Mouse (Mus musculus) heart, adult 2 months (tissue): ENCODE results near the gene Bpifb3. TPM values are rescaled to one million over a fixed set of nuclear protein-coding genes. Genes with fewer than 3 reads are reported as not detected.
A peak's percentile ranks its signal among the peaks of the same experiment; 100 is the strongest.

Source experiments
- DNase-seq, 2 experiments: peaks; one replicate each; pipeline ENCODE4 v3.0.0; 2021
- H3K27ac ChIP-seq: fragments of 200-600 bp; 2 replicates; pipeline ENCODE4 v1.8.1; 2022
- H3K27me3 ChIP-seq: fragments of 200-500 bp; 2 replicates; pipeline ENCODE4 v1.6.1; 2012; ENCODE audit warnings: mild to moderate bottlenecking, low read length, inconsistent platforms, mixed read lengths; ENCODE audit not compliant: control insufficient read depth, insufficient read depth
- H3K36me3 ChIP-seq: fragments of 200-500 bp; 2 replicates; pipeline ENCODE4 v1.6.1; 2012; ENCODE audit warnings: low read length, inconsistent platforms; ENCODE audit not compliant: control insufficient read depth, insufficient read depth
- H3K4me1 ChIP-seq: fragments of 200-500 bp; 2 replicates; pipeline ENCODE4 v1.6.1; 2011; ENCODE audit warnings: low read length; ENCODE audit not compliant: control insufficient read depth, insufficient read depth
- H3K4me3 ChIP-seq: fragments of 200-600 bp; 2 replicates; pipeline ENCODE4 v1.8.1; 2022
- H3K79me2 ChIP-seq: fragments of 200-500 bp; replicated peaks from 2 replicates; pipeline ENCODE4 v1.6.1; 2012; ENCODE audit warnings: mild to moderate bottlenecking, inconsistent platforms, low read length, moderate library complexity, mixed read lengths; ENCODE audit not compliant: control insufficient read depth, insufficient read depth
- H3K9ac ChIP-seq: fragments of 200-500 bp; 2 replicates; pipeline ENCODE4 v1.6.1; 2012; ENCODE audit warnings: low read depth, mild to moderate bottlenecking, control low read depth, inconsistent platforms, low read length, mixed read lengths
- CTCF ChIP-seq: fragments of 200-600 bp; IDR thresholded peaks from 2 replicates; pipeline ENCODE4 v1.8.1; 2022; ENCODE audit warnings: antibody characterized with exemption, mild to moderate bottlenecking, moderate library complexity
- EP300 ChIP-seq: fragments of 200-500 bp; IDR thresholded peaks from 2 replicates; pipeline ENCODE4 v1.6.1; 2011; ENCODE audit warnings: low read depth, low read length, control low read depth; ENCODE audit not compliant: insufficient read depth
- POLR2A ChIP-seq: fragments of 200-500 bp; IDR thresholded peaks from 2 replicates; pipeline ENCODE4 v1.6.1; 2011; ENCODE audit warnings: mild to moderate bottlenecking, low read depth, low read length, control low read depth; ENCODE audit not compliant: insufficient read depth
- WGBS: fragments of 180-500 bp; shearing (Covaris S2); methylation state at CpG from one replicate; pipeline ENCODE4 v1.1.7; 2018; 5-methylcytosine and 5-hydroxymethylcytosine counted together
- intact Hi-C: fragments of 180-260 bp; cut with DNase I; formaldehyde crosslinking; loops from one replicate; pipeline ENCODE4 v1.15.1; 2025
- polyA plus RNA-seq: library from polyadenylated mRNA; depleted of rRNA; stranded (reverse); fragments of >200 nt; gene quantifications from 2 replicates; pipeline ENCODE4 v1.2.3, GENCODE M21; 2012
- total RNA-seq, 2 experiments: library from RNA; stranded (reverse); gene quantifications; 2 replicates each; pipeline ENCODE4 v1.2.3; 2021

The Bpifb3 gene
- total and polyA plus RNA-seq, 3 experiments = not detected

DNA sequence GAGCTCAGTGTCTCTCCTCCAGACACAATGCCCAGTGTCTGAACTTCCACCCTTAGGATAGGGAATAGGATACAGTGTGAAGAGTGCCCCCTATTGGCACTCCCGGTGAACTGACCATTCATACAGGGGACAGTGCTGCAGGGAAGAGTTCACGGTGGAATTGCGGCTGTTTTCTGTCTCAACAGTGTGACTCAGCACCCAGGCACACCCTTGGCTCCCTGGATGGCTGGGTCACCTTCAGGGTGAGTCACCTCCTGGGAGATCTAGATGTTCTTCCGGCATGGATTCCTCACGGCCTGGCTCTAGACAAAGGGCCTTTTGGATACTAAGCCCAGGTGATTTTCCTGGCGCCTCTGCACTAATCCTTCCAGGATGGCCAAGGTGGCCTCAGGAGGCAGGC, 17.3 kb downstream of the Bpifb3 start:
- 90% methylated on average over 6 of the region's 6 CpGs for WGBS
- Histone ChIP-seq H3K4me3 (no peak overlapping the region), H3K4me1 (no peaks in the 10 kb centered on the region), H3K79me2 (no peaks in the 10 kb centered on the region), H3K27me3 (no peaks in the 10 kb centered on the region), H3K36me3 (no peaks in the 10 kb centered on the region), H3K9ac (no peak overlapping the region), H3K27ac (no peak overlapping the region)
- no peak for TF ChIP-seq POLR2A
- no peak for TF ChIP-seq EP300
- TF ChIP-seq CTCF = no peak
- DNase-seq = no peak
- intact Hi-C loops = no loop called here

- intact Hi-C loops = no loop called here
- no peak within 1 kb of the TSS for H3K9ac ChIP-seq
- H3K4me1 ChIP-seq = no peaks in the 10 kb centered on the region
- no peak within 1 kb of the TSS for H3K27ac ChIP-seq
- WGBS = 81% methylated on average over 5 of the region's 5 CpGs
- no peak for DNase-seq
- H3K4me3 ChIP-seq = no peak within 1 kb of the TSS
- no peaks in the 10 kb centered on the region for H3K79me2 ChIP-seq
- no peak for TF ChIP-seq POLR2A
- no peak for TF ChIP-seq CTCF
- TF ChIP-seq EP300 = no peak
- no peaks in the 10 kb centered on the region for H3K36me3 ChIP-seq
- H3K27me3 ChIP-seq = no peaks in the 10 kb centered on the region
Measured at GRCm38 (mm10) chr2:153937843-153938242, 19.8 kb downstream of the Bpifb3 start, which contains the start of gene Bpifb4. TSS of gene Bpifb4 (plus strand) at chr2:153938212.

DNA sequence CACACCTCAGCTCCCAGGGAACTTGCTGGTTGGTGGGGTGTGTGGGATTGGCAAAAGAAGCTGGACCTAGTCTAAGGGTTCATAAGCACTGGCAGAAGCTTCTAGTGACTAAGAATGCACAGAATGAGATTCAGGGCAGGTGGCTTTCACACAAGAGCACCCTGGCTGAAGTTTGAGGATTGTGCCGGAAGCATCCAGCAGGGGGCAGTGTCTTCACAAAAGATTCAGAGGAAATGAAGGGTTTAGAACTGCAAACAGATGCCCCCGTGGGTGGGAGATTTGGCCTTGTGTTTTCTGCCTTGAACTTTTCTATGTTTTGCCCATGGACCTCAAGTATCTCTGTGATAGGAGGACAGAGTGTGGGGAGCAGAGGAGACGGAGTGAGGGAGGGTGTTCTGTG, 25.5 kb downstream of the Bpifb3 start:
- Histone ChIP-seq H3K4me1 (no peaks in the 10 kb centered on the region), H3K27ac (no peak overlapping the region), H3K79me2 (no peaks in the 10 kb centered on the region), H3K9ac (no peak overlapping the region), H3K27me3 (no peaks in the 10 kb centered on the region), H3K36me3 (no peaks in the 10 kb centered on the region), H3K4me3 (no peak overlapping the region)
- intact Hi-C loops = no loop called here
- no peak for TF ChIP-seq EP300
- TF ChIP-seq CTCF = peak; percentile 81
- DNase-seq = peak; percentile 16 to 46
- WGBS = 30% methylated on average over 3 of the region's 3 CpGs

- Histone ChIP-seq H3K27ac (no peak overlapping the region), H3K4me1 (no peaks in the 10 kb centered on the region), H3K79me2 (no peaks in the 10 kb centered on the region), H3K36me3 (no peaks in the 10 kb centered on the region), H3K4me3 (no peak overlapping the region), H3K9ac (no peak overlapping the region), H3K27me3 (no peaks in the 10 kb centered on the region)
- TF ChIP-seq CTCF (no peak), POLR2A (no peak), EP300 (no peak)
- DNase-seq = no peak
- intact Hi-C loops = no loop called here
- 81% methylated on average over 8 of the region's 8 CpGs for WGBS
Measured at GRCm38 (mm10) chr2:153944567-153944966, 26.5 kb downstream of the Bpifb3 start.

- Histone ChIP-seq H3K9ac (no peak overlapping the region), H3K27me3 (no peaks in the 10 kb centered on the region; the same call in 1 of the 2 replicates), H3K79me2 (no peaks in the 10 kb centered on the region), H3K4me3 (no peak overlapping the region), H3K27ac (no peak overlapping the region), H3K4me1 (no peaks in the 10 kb centered on the region), H3K36me3 (no peaks in the 10 kb centered on the region)
- DNase-seq = peak in 1 of 2 experiments; percentile 52
- TF ChIP-seq CTCF (peak; percentile 87), EP300 (no peak)
- WGBS = 25% methylated on average over 6 of the region's 6 CpGs
- intact Hi-C loops = no loop called here
Measured at GRCm38 (mm10) chr2:153952897-153953296, 34.9 kb downstream of the Bpifb3 start.

- Histone ChIP-seq H3K9ac (no peak overlapping the region), H3K27ac (no peak overlapping the region), H3K4me1 (no peaks in the 10 kb centered on the region), H3K36me3 (no peaks in the 10 kb centered on the region), H3K4me3 (no peak overlapping the region), H3K79me2 (no peaks in the 10 kb centered on the region), H3K27me3 (no peaks in the 10 kb centered on the region; the same call in 1 of the 2 replicates)
- peak in 1 of 2 experiments; percentile 9 for DNase-seq
- TF ChIP-seq CTCF = peak; percentile 61
- TF ChIP-seq POLR2A = no peak
- WGBS = 6% methylated on average over 6 of the region's 6 CpGs
- intact Hi-C loops = no loop called here
Measured at GRCm38 (mm10) chr2:153953836-153954235, 35.8 kb downstream of the Bpifb3 start.

DNA sequence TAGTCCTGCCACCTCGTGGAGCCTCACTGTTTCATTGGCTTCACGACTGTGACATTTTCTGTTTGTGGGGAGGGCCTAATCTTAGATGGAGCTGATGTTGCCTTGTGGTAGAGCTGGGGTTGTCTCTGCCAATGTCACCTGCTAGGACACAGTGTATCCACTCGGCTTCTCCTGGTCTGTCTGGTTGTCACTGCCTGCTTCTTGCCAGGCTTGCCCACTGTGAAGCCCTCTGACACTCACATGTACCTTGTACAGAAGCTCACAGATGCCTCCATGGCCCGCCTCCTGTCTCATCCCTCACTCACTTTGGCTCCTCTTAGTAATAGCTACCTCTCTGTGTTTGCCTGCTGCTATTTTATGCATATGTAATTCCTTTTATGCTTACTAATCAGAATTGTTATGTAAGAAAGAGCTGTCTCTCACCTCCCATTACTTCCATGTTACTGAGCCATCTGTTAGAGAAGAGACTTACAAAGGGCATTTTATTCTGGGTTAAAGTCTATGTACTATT, 44.8 kb downstream of the Bpifb3 start:
- Histone ChIP-seq H3K79me2 (no peaks in the 10 kb centered on the region), H3K36me3 (no peaks in the 10 kb centered on the region), H3K9ac (no peak overlapping the region), H3K4me1 (no peaks in the 10 kb centered on the region), H3K27me3 (no peaks in the 10 kb centered on the region), H3K4me3 (no peak overlapping the region), H3K27ac (no peak overlapping the region)
- DNase-seq = no peak
- intact Hi-C loops = no loop called here
- WGBS = 59% methylated on average over 4 of the region's 4 CpGs
- TF ChIP-seq EP300 (no peak), CTCF (no peak), POLR2A (no peak)
